Mouse (Mus musculus) intestine, postnatal 0 days (tissue): Measurements from ENCODE around the gene Schip1. TPM values are rescaled to one million over a fixed set of nuclear protein-coding genes. Genes with fewer than 3 reads are reported as not detected.

ENCODE experiments used
- ATAC-seq: fragments of 200-750 bp; cut with Nextera tagmentation; 2 replicates; pipeline ENCODE4 v1.8.0; 2017; ENCODE audit warnings: mild to moderate bottlenecking, moderate TSS enrichment, moderate library complexity
- H3K27ac ChIP-seq: fragments of 300-500 bp; sonication (generic); 2 replicates; pipeline ENCODE4 v1.5.1; 2014; ENCODE audit warnings: mild to moderate bottlenecking, low read depth, low read length, moderate library complexity
- H3K27me3 ChIP-seq: fragments of 300-500 bp; sonication (generic); replicated peaks from 2 replicates; pipeline ENCODE4 v1.6.1; 2014; ENCODE audit warnings: low read length, mixed read lengths; ENCODE audit not compliant: control insufficient read depth, insufficient read depth
- H3K36me3 ChIP-seq: fragments of 300-500 bp; sonication (generic); 2 replicates; pipeline ENCODE4 v1.6.1; 2014; ENCODE audit warnings: mild to moderate bottlenecking, moderate library complexity; ENCODE audit not compliant: control insufficient read depth, insufficient read depth
- H3K4me1 ChIP-seq: fragments of 300-500 bp; sonication (generic); replicated peaks from 2 replicates; pipeline ENCODE4 v1.6.1; 2014; ENCODE audit warnings: antibody characterized with exemption, low read length, mixed read lengths; ENCODE audit not compliant: control insufficient read depth, insufficient read depth
- H3K4me2 ChIP-seq: fragments of 300-500 bp; sonication (generic); replicated peaks from 2 replicates; pipeline ENCODE4 v1.6.1; 2014; ENCODE audit warnings: low read depth, mild to moderate bottlenecking, moderate library complexity
- H3K4me3 ChIP-seq: fragments of 300-500 bp; sonication (generic); 2 replicates; pipeline ENCODE4 v1.5.1; 2014; ENCODE audit warnings: low read depth, low read length
- H3K9ac ChIP-seq: fragments of 300-500 bp; sonication (generic); 2 replicates; pipeline ENCODE4 v1.6.1; 2014; ENCODE audit warnings: mild to moderate bottlenecking, low read depth, low read length
- H3K9me3 ChIP-seq: fragments of 300-500 bp; sonication (generic); 2 replicates; pipeline ENCODE4 v1.6.1; 2016; ENCODE audit warnings: mixed run types; ENCODE audit not compliant: control insufficient read depth
- CTCF ChIP-seq: sonication (generic); IDR thresholded peaks from 2 replicates; pipeline ENCODE4 v1.5.1; 2016; ENCODE audit warnings: low read depth, mild to moderate bottlenecking, control low read depth, antibody characterized with exemption, moderate library complexity
- WGBS: fragments of 180-500 bp; shearing (Covaris S2); extraction: QIAGEN DNeasy Blood & Tissue Kit; methylation state at CpG from one replicate; pipeline ENCODE4 v1.1.7; 2014; 5-methylcytosine and 5-hydroxymethylcytosine counted together
- polyA plus RNA-seq: library from polyadenylated mRNA; unstranded; fragments of >200 nt; fragmentation: Nextera tagmentation; extraction: Ambion mirVana; gene quantifications from 2 replicates; pipeline ENCODE4 v1.2.1, GENCODE M21; 2015

Gene Schip1
- polyA plus RNA-seq, 1 experiment from 2014 or later = 24.2 TPM

DNA sequence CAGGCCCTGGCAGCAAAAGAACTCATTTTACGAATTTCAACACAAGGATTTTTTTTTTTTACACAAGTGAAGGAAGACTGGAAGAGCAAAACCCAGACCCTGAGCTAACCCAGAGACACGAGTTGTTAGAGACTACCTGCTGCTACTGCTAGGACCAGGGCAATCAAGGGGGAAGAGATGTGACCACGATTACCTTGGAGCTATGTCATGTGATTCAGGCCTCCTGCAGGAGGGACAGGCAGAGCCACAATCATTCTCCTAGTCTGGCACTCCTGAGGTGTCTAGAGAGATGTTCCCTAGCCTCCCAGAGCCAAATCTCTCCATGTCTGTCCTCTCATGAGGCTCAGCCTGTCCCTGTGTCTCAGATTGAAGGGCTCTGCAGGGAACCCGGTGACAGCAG is 461.8 kb downstream of the Schip1 start:
- 51% methylated on average over 4 of the region's 4 CpGs for WGBS
- Histone ChIP-seq H3K4me2 (no peak overlapping the region), H3K4me3 (no peak overlapping the region), H3K4me1 (no peaks in the 10 kb centered on the region), H3K36me3 (no peaks in the 10 kb centered on the region), H3K9me3 (no peaks in the 10 kb centered on the region), H3K27ac (no peak overlapping the region), H3K27me3 (no peaks in the 10 kb centered on the region), H3K9ac (no peak overlapping the region)
- TF ChIP-seq CTCF = no peak
- no peak for ATAC-seq

DNA sequence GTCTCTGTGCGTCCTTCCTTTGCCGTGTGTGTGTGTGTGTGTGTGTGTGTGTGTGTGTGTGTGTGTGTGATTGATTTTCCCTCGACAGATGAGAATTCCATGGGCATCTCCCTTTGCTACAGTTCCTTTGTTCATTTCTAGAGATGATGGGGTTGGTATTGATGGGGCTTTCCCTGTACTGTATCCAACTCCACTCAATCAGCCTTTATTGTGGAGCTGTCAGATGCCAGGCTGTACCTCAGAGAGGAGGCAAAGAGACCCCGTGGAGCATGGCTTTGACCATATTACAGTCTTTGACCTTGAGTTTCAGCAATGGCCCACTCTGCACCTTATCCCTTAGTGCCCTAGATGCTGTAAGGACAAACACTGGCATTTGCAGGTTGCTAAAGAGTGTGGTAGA is 462.6 kb downstream of the Schip1 start:
- H3K9ac ChIP-seq = no peak overlapping the region
- no peak overlapping the region for H3K4me3 ChIP-seq
- TF ChIP-seq CTCF = no peak
- no peak overlapping the region for H3K4me2 ChIP-seq
- no peaks in the 10 kb centered on the region for H3K36me3 ChIP-seq
- no peaks in the 10 kb centered on the region for H3K27me3 ChIP-seq
- no peaks in the 10 kb centered on the region for H3K9me3 ChIP-seq
- no peaks in the 10 kb centered on the region for H3K4me1 ChIP-seq
- ATAC-seq = no peak
- no peak overlapping the region for H3K27ac ChIP-seq
- 68% methylated on average over 4 of the region's 4 CpGs for WGBS

- no peak overlapping the region for H3K9ac ChIP-seq
- 86% methylated on average over 4 of the region's 4 CpGs for WGBS
- no peaks in the 10 kb centered on the region for H3K4me1 ChIP-seq
- H3K27ac ChIP-seq = no peak overlapping the region
- no peak overlapping the region for H3K4me3 ChIP-seq
- H3K36me3 ChIP-seq = no peaks in the 10 kb centered on the region
- no peak for TF ChIP-seq CTCF
- no peak for ATAC-seq
- no peaks in the 10 kb centered on the region for H3K9me3 ChIP-seq
- H3K4me2 ChIP-seq = no peak overlapping the region
- H3K27me3 ChIP-seq = no peaks in the 10 kb centered on the region
Observed at GRCm38 (mm10) chr3:68531908-68532307, 467.3 kb downstream of the Schip1 start.

DNA sequence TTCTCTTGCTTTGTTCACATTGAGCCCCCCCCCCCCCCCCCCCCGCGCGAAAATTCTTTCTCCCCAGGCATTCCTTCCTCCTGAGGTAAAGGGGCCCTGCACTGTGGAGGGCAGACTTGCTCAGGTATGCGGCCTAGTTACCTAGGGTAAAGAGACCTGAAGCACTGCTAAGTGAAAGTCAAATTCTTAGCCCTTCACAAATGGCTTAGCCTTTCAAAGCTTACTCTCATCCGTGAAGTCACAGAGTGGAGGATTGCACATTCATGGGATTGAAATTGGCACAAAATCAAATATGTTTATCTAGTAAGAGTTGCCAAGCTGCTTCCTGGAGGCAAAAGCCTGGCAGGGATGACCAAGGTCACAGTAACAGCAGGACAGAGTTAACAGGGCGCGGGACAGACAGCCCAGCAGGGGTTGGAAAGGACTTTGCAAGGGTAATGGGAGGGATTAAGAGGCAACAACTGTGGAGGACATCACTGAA is 470.0 kb downstream of the Schip1 start:
- Histone ChIP-seq H3K4me2 (no peak overlapping the region), H3K27ac (no peak overlapping the region), H3K27me3 (no peaks in the 10 kb centered on the region), H3K4me1 (no peaks in the 10 kb centered on the region), H3K9me3 (no peaks in the 10 kb centered on the region), H3K36me3 (no peaks in the 10 kb centered on the region), H3K4me3 (no peak overlapping the region), H3K9ac (no peak overlapping the region)
- peak; percentile 49 for ATAC-seq
- 31% methylated on average over 5 of the region's 7 CpGs for WGBS
- TF ChIP-seq CTCF = no peak

GRCm38 (mm10) chr3:68535160-68535728 is 470.6 kb downstream of the Schip1 start:
- ATAC-seq = no peak; the same call in 1 of the 2 replicates
- H3K4me2 ChIP-seq = no peak overlapping the region
- 77% methylated on average over 7 of the region's 7 CpGs for WGBS
- no peaks in the 10 kb centered on the region for H3K27me3 ChIP-seq
- H3K9me3 ChIP-seq = no peaks in the 10 kb centered on the region
- H3K36me3 ChIP-seq = no peaks in the 10 kb centered on the region
- H3K4me3 ChIP-seq = no peak overlapping the region
- H3K27ac ChIP-seq = no peak overlapping the region
- no peak overlapping the region for H3K9ac ChIP-seq
- TF ChIP-seq CTCF = no peak
- H3K4me1 ChIP-seq = no peaks in the 10 kb centered on the region

DNA sequence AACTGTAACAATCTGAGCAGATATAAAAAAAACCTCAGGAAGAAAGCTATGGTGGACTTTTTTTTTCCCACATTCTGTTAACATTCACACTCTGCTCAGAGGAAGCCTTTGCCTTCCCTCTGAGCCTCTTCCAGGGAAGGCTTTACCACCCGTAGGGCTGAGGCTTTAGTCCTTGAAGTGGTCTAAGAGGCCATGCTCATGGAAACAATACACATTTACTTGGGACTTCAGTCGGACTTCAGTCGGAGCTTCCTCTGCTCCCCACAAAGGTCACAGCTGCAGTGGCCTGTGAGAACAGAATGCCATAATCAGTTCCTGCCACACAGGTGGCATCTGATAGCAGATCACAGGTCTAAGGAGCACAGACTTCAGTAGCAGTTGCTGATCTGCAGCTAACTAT is 471.5 kb downstream of the Schip1 start:
- Histone ChIP-seq H3K4me3 (no peak overlapping the region), H3K4me1 (no peaks in the 10 kb centered on the region), H3K27me3 (no peaks in the 10 kb centered on the region), H3K4me2 (no peak overlapping the region), H3K9ac (no peak overlapping the region), H3K27ac (no peak overlapping the region), H3K36me3 (no peaks in the 10 kb centered on the region), H3K9me3 (no peaks in the 10 kb centered on the region)
- ATAC-seq = no peak
- WGBS = 51% methylated on average over 3 of the region's 3 CpGs
- TF ChIP-seq CTCF = no peak

GRCm38 (mm10) chr3:68541688-68542087 is 477.1 kb downstream of the Schip1 start:
- no peak for TF ChIP-seq CTCF
- Histone ChIP-seq H3K9ac (no peak overlapping the region), H3K27me3 (no peaks in the 10 kb centered on the region), H3K27ac (no peak overlapping the region), H3K4me3 (no peak overlapping the region), H3K9me3 (no peaks in the 10 kb centered on the region), H3K4me2 (no peak overlapping the region), H3K4me1 (no peaks in the 10 kb centered on the region), H3K36me3 (no peaks in the 10 kb centered on the region)
- no peak for ATAC-seq
- WGBS = 91% methylated on average over 8 of the region's 8 CpGs
